Mouse (Mus musculus): ENCODE measurements around the gene Tmem178. TPM values are rescaled to one million over a fixed set of nuclear protein-coding genes. Genes with fewer than 3 reads are reported as not detected.
"Not testable (repeated sequence)": the region's sequence is repeated elsewhere in the genome, so short reads cannot be mapped to it uniquely, and the experiment has no call there.

The Tmem178 gene
- total RNA-seq, 2 experiments from 2014 or later, result 2.2 to 3.2 TPM

DNA sequence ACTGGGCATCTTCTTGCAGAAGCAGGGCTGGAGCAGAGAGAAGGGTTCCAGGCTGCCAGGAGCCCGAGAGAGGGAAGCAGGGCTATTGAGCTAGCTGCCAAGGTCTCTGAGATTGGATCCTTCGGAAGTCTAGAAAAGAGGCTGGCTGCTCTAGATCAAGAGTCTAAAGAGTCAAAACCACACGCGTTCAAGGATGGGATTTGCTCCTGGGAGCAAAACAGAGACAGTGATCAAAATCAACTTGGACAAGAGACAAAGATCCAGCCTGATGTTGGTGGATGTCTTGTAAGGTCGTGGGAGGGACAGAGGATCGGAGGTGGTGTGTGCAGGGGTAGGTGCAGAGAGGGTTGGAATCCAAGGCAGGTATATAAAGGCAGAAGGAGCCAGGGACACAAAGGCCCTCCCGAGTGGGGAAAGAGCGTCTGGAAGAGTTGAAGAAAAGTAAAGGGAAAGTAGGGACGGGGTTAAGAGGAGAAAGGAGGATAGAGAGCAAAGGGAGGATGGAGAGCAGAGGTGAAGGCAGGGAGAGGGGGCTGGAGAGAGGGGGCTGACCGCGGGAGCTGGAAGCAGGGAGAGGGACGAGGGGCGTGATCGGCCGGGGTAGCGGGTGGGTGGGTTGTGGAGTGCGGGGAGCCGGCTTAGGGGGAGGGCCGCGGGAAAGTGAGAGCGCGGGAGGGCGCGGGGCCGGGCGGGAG is 450 bp upstream of the Tmem178 start:
- no peak for ATAC-seq (replicated peaks; ENCODE audit: poor library complexity)

DNA sequence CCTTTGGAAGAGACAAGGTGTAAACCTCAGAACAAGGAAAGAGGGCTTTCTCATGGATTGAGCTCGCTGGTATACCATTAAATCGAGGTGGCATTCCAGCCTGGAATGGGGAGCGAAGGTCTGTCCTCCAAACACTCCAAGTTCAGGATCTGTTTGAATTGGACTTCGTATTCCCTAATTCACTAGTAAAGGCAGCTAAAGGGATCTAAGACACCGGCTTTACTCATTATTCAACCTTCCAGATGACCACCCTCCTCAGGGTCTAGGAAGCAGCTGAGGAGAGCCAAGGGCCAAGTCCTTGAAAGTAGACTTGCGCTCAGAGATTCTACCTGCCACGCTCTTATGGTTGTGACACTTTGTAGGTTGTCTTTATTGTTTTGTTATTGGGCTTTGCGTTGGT is 1.1 kb downstream of the Tmem178 start:
- ATAC-seq (replicated peaks; ENCODE audit: poor library complexity), result not testable (repeated sequence)

DNA sequence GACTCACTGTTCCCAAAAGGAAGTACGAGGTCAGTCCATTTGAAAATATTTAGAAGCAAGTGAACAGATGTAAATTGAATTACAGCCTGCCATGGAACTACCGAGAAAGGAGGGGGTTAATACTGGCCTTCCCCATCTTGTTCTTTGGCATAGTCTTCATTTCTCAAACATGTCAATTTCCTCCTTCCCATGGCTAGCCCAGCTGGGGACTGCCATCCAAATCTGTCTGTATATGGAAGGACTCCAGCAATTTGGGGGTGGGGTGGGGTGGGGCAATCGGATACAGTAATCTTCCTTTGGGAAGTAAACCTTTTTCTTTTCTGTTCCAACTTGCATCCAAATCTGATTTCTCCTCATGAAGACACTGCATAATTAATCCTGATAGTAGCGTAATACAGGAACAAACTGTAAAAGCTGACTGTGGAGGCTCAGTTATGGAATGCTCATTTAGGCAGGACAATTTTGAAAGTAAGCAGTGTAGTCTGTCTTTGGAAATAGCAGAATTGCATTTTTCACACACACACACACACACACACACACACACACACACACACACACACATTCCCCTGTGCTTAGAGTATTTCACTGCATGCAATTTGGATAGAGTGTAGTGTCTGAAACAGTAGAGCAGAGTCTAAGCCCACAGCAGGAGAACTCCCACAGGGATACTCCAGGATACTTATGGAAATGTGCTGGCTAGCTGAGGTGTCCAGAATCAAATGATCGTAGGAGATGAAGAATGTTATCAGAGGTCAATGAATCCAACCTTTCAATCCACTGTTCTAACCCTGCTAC is 1.9 kb downstream of the Tmem178 start:
- no peak for ATAC-seq (replicated peaks; ENCODE audit: poor library complexity)

DNA sequence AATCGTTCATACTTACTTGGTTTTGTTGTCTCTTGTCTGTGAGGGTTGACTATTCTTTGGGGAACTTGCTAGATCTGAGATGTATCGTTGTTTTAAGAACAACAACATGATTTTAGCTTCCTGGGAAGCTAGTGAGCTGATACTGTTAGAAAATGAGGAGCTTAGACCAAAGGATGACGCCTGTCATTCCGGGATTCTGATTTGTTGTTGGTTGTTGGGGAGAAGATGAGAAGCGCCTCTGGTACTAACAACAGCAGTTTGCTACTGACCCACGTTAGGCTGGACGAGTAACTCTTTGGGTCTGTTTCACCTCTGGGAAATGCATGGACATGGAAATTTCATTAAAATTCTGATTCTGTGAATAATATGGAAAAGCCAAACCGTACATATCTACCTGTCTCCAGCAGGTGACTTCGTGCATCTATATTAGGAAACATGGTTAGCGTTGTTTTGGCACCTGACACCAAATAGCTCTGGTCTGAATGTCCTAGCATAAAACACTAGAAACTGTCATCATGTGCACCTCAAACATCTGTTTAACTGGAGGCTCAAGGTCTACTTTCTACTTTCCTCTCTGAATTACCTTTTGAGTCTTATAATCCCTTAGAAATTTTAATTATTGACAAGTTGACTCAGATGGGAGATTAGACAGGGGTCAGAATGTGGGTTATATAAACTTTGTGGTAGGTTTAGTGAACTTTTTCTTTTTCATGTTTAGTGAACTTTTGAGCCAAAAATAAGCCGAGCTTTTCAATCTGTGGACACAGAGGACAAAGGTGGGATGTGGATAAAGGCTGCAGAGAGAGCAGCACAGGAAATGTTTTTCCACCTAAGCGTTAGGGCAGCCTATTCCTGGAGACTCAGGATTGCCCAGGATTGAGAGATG is 2.9 kb downstream of the Tmem178 start:
- no peak for ATAC-seq (replicated peaks; ENCODE audit: poor library complexity)

DNA sequence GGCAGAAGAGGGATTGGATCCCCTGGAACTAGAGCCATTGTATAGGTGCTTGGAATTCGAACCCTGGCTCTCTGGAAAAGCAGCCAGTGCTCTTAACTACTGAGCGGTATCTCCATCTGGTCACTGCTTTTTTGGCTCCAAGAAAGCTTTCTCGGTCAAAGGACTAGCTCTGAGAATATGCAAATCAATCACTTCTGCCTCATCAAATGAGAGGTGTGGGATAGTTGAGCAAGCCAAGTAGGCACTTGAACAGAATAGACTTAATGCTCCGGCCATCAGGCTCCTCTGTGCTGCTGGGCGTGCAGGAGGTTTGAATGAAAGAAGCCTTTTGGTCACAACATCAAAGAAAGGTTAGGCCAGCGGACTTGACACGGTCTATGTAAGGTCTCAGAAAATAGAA is 5.0 kb downstream of the Tmem178 start:
- ATAC-seq (replicated peaks; ENCODE audit: poor library complexity), result no peak

DNA sequence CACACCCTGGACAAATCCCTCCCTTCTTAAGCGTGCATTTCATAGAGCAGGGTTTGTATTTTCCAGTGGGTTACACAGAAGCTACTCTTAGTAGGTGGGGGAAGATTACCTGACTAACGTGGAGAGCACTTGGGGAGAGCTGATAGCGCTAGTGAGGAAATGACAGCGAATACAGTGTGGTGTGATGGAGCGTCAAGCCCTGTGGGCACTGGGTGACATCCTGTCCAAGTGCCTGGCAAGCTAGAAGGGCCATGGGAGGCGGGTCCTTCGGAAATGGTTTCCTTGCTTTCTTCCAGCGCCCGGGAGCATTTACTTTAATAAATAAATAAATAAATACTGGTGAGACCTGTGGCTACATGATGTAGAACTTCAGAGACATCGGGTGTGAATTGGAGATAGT is 5.5 kb downstream of the Tmem178 start:
- no peak for ATAC-seq (replicated peaks; ENCODE audit: poor library complexity)

DNA sequence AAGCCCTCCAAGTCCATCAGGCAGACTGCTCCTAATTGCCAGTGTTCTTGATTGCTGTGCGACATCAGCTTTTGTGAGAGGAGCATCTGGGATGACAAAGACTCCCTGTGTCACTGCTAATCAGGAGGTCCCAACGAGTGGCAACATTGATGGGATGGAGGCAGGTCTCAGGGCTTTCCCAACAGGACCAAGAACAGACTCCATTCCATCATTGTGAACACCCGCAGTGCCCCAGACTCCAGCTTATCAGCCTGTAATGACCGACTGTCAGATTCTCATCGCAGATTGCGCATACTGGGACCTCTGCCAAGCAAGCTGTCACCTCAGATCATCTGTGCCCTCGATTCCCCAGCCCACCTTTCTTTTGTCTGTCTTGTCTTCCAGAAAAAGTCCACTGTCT is 7.9 kb downstream of the Tmem178 start:
- ATAC-seq (replicated peaks; ENCODE audit: poor library complexity), result no peak

DNA sequence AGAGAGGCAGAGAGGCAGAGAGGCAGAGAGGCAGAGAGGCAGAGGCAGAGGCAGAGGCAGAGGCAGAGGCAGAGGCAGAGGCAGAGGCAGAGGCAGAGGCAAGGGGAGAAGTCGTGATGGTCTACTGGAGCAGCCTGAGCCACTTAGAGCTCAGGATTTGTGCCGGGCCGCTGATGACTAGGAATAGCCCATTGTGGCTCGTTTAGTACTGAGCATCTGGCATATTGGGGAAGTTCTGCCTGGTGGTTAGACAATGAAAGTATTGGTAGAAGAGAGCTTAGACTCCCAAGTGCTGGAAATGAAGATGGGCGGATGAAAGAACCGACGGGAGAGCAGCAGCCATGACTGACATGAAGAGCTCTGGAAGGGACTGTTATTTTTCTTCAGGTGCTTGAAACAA is 11.0 kb downstream of the Tmem178 start:
- peak; percentile 58 for ATAC-seq (replicated peaks; ENCODE audit: poor library complexity)

DNA sequence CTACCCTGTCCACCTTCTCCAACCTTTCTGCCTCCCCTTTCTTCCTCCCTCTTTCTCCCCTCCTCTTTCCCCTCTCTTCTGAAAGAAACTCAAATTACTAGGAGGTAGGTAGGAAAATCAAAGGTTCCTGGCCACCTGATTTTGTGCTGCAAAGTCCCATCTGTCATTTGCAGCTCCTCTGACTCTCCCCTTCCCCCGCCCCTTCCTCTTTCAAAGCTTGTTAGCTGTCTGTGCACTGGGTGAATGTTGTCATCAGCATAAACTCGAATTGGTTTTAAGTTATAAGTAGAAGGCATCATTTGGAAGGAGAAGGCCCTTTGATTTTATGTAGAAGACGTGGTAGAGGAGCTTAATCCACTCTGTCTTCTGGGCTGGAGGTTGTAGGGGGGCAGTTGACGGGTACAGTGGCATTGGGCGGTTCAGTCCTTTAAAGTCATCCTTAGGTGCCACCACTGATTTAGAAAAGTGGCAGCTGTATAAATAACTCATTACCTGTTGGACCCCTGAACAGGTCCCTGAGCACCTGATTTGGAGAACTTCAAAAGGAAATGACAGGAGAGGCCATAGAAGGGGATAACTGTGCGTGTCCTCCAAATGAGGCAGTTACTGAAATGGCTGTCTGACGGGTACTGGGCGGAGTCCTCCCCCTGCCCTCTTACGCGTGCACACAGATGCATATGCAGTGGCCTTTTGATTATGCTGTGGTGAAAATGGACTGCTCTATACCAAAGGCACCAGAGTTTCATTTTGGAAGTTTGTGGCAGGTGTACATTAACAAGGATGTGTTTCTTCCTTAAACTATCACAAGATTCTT is 11.8 kb downstream of the Tmem178 start:
- peak; percentile 42; the same call in 1 of the 2 replicates for ATAC-seq (replicated peaks; ENCODE audit: poor library complexity)

DNA sequence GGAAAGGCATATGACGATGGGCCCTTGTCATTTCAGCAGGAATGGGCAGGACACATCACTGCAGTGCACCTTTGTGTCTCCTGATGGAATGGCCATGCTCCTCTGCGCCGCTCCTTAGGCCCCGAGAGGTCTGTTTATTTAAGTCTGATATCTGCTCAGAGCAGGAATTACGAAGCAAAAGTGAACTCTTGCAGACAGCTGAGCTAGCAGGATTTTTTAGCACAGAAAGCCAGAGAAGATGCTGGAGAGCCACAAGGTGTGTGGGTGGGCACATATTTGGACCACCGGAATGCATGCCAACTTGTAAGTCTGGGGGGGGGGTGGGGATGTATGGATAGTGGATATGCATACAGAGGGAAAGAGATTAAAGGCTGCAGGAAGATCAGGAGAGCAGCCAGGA is 13.9 kb downstream of the Tmem178 start:
- no peak for ATAC-seq (replicated peaks; ENCODE audit: poor library complexity)

DNA sequence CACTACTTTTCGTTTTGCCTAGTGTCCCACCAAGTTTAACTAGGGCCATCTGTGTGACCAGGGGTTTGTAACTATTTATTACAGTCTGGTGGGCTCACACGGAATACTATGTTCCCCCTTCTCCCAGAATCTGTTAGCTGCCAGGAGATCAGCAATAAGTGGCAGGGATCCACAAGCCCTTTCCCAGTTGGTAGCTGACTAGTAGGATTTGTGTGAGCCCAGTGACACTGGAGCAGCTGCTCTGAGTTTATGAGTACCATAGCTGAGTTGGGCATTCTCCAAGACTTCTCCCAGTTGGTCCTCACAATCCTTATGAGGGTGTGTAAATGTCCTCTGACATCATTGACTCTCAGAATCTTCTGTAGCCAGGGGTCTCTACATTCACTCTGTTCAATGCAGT is 15.4 kb downstream of the Tmem178 start:
- ATAC-seq (replicated peaks; ENCODE audit: poor library complexity), result no peak

DNA sequence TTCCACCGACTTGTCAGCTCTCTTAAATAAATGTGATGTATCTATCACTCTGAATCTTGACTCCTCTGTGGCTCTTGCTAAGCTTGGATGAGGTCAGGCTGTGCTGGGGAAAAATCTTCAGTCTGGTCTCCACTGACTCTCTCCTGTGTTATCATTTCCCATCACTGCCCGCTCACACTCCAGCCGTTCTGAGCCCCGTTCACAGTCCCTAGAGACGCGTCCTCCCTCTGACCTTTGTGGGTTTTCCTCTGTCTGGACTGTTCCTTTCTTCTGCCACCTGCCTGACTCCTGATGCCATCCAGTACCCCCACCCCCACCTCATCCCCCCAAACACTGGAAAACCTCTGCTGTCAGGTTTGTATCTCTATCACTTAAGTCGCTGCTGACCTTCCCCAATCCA is 23.0 kb downstream of the Tmem178 start:
- no peak for ATAC-seq (replicated peaks; ENCODE audit: poor library complexity)

DNA sequence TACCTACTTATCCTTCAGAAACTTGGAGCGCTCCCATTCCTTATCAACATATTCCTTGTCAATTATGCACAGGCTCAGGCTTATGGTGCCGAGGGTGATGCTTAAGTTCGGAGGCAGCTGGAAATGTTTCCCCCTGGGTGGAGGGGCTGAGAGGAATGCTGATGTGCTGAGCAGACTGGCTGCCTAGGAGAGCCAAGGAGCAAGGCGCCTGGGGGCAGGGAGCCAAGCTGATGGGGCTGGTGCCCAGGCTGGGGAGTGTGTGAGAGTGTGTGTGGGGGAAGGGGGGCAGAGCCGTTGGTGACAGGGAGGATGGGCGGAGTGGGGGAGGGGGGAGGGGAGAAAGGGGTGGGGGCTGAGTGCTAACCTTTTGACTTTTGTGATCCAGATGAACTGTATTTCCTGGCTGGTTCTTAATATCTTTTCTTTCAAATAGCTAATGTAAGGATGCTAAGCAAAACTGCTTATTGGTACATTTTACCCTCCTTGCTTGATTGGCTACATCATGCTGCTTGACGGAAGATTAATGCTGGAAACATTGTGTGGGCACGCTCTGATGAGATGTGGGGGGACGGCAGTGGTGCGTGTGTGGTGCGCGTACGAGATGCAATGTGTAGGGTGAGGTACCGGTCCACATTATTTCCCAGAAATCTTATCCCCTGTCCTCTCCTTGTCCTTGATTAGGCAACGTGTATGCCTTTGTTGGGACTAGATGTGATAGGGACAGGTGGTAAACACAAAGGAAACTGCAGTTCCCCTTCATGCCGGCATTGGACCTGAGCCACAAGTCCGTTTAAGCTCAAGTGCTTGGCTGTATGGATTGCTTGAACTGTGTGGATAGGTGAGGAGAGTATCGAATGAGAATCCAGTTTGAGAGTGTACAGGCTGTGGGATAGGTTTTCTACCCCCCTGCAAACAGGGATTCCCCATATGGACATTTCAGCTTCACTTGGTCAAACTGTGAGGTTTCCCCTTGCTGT is 25.5 kb downstream of the Tmem178 start:
- ATAC-seq (replicated peaks; ENCODE audit: poor library complexity), result no peak

DNA sequence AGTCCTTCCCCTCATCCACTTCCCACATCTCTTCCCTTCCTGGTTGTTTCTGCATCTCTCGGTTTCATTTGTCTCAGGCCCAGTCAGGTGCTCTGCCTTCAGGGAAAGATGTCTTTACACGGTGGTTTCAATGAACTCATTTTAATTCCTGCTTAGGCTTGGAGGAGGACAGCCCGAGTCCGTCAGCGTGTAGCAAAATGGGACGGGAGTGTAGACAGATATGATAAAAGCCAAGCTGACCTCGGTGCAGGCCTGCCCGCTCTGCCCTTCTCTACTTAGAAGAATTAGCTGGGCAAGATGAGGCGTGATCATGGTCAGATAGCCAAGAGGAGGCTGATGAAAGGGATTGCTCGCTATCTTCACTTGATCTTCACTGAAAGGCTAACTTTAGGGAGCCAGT is 26.3 kb downstream of the Tmem178 start:
- ATAC-seq (replicated peaks; ENCODE audit: poor library complexity), result no peak

DNA sequence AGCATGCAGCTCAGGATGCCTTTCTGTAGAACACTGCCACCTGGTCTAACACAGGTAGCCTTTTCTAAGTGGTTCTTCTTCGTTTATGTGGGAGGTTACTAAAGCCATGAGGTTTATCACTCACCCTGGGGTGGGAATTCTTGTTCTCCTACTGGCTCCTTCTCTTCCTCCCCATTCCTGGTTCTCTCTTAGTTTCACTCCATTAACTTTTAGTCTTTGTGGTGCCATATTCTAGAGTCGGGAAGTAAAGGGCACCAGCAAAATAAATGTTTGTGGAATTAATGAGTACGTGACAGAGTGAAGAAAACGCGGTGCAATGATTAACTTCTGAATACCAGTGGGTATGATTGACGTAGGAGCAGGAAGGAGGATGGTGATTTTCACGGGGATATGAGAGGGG is 28.5 kb downstream of the Tmem178 start:
- no peak for ATAC-seq (replicated peaks; ENCODE audit: poor library complexity)

DNA sequence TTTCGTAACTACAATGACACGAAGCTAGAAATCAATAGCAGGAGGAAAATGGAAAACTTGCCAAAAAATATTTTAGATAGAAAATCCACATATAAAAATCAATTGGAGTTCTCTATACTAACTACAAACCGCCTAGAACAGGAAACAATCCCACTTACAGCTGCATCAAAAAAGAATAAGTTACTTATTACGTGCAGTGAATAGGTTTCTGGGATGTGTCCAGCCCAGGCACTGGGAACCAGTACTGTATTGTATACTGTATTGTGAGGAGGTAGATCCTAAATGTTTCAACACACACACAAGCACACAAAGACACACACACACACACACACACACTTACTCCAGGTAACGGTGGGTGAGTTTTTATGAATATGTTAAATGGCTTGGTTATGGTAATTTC is 32.8 kb downstream of the Tmem178 start:
- ATAC-seq (replicated peaks; ENCODE audit: poor library complexity), result no peak

DNA sequence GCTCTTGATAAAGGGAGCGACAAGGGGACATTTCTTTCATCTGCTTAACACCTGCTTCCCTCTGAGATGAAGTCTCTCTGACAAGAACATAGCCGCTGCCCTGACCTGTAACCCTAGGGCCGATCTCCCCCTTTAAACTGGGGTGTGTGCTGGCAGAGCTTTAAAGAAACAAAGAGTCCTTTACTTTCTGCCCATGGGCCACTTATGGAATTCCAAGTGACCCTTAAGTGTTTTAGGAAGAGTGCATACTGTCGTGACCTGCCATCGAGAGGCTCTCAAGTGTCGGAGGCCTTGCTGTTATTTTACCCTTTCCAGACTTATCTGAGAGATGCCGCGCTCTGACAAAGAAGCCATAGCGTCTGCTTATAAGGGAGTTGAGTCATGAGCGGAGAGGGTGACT is 35.7 kb downstream of the Tmem178 start:
- ATAC-seq (replicated peaks; ENCODE audit: poor library complexity), result no peak

DNA sequence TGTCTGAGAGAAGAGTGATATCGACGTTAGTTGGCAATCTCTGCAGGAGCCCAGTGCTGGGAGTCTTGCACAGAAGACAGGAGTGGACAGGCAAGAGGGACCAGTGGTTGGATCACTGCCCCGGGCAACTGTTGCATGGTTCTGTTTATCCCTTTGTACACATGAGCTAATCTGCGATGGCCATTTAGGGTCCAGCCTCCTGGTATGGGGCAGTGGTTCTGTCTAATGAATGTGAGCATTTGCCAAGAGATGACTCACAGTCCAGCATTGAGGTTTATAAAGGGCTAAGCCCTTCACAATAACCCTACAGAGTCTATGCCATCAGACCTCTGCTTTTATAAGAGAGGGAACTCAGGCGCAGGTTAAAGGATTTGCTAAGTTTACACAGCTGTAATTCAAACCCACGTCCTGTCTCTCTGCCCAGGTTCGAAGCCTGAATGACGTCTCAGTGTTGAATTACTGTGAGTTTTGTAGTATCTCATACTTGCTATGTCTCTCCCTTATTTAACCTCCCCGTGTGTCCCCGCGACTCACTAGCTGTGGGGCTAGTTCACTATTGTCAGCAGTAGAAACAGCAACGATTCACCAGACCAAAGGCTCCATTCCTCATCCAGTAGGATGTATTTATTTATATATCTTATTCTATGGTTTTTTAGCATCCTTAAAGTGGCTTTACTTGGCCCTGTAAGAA is 37.4 kb downstream of the Tmem178 start:
- no peak for ATAC-seq (replicated peaks; ENCODE audit: poor library complexity)

DNA sequence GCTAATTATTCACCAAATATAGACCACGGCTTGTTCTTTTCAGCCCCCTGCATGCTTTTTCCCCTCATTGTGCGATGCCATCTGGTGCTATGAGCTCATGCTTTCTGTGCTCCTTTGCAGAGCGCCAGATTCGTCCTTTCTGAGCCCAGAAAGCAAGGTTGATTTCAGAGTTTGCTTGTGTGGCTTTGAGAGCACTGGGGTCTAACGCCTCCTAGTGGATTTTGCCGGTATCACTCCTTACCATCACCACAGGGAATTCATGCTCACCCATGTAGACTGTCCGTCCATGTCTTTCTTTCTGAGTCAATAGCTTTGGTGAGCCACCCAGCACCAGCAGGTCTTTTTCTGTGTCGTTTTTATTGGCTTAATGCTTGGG is 38.0 kb downstream of the Tmem178 start:
- peak; percentile 95 for ATAC-seq (replicated peaks; ENCODE audit: poor library complexity)

Measured in megakaryocyte progenitor cell, adult 5-6 weeks (primary cell).